Mouse (Mus musculus): Measurements from ENCODE around the gene N4bp2l2.

DNA sequence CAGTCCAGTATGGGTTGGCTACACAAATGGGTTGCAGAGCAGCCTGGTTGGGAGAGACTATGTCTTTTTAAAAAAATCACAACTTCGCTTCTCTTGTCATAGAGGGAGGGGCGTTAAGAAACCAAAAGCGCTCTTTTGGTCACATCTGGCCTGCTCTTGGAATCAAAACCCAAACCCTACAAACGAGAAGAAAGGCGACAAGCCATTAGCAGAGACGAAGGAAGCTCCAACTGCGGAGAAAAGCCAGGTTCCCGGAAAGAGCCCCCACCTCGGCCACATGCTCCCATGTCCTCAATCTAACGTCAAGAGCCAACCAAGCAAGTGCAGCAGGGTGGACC, 1.2 kb downstream of the N4bp2l2 start:
- TF ChIP-seq POLR2A (IDR thresholded peaks at IDR 0.05; ENCODE audit: low read depth, low read length) (no peak), CTCF (conservative IDR thresholded peaks at IDR 0.05; ENCODE audit: insufficient read depth, insufficient read length, low read depth, low read length) (no peak)
